Mouse (Mus musculus): ENCODE data around the gene Slc16a6. TPM values are rescaled to one million over a fixed set of nuclear protein-coding genes. Genes with fewer than 3 reads are reported as not detected.

The Slc16a6 gene
- total and polyA plus RNA-seq, 2 experiments, result 1.4 to 2.2 TPM

GRCm38 (mm10) chr11:109422263-109422662 lies 51.1 kb downstream of the Slc16a6 start:
- TF ChIP-seq POLR2A (IDR thresholded peaks at IDR 0.05; ENCODE audit: extremely low read depth, insufficient read depth, low read length), result no peak
- TF ChIP-seq CTCF (IDR thresholded peaks at IDR 0.05; ENCODE audit: low read depth, low read length), result no peak
- Histone ChIP-seq H3K9ac (ENCODE audit: low read depth, low read length) (no peak overlapping the region), H3K4me3 (ENCODE audit: insufficient read depth, low read depth, low read length) (no peak overlapping the region), H3K4me1 (ENCODE audit: control insufficient read depth, insufficient read depth, low read length) (peaks cover 2% of the 10 kb centered on the region; the same call in 1 of the 2 replicates), H3K36me3 (ENCODE audit: control insufficient read depth, insufficient read depth, low read length) (no peaks in the 10 kb centered on the region), H3K27ac (replicated peaks; ENCODE audit: insufficient read depth, low read depth, low read length) (no peak overlapping the region), H3K27me3 (ENCODE audit: control insufficient read depth, insufficient read depth, low read length) (no peaks in the 10 kb centered on the region), H3K79me2 (ENCODE audit: control insufficient read depth, insufficient read depth, low read length) (no peaks in the 10 kb centered on the region)
- 97% methylated on average over 4 of the region's 4 CpGs for WGBS
- no peak for DNase-seq (ENCODE audit: extremely low read depth, low read depth, low spot score)

- no peak overlapping the region for H3K27ac ChIP-seq (replicated peaks; ENCODE audit: insufficient read depth, low read depth, low read length)
- peaks cover under 1% of the 10 kb centered on the region; the same call in 1 of the 2 replicates for H3K4me1 ChIP-seq (ENCODE audit: control insufficient read depth, insufficient read depth, low read length)
- H3K9ac ChIP-seq (ENCODE audit: low read depth, low read length), result no peak overlapping the region
- H3K27me3 ChIP-seq (ENCODE audit: control insufficient read depth, insufficient read depth, low read length), result no peaks in the 10 kb centered on the region
- WGBS, result 84% methylated on average over 5 of the region's 5 CpGs
- H3K36me3 ChIP-seq (ENCODE audit: control insufficient read depth, insufficient read depth, low read length), result no peaks in the 10 kb centered on the region
- no peak for DNase-seq (ENCODE audit: extremely low read depth, low read depth, low spot score)
- no peak overlapping the region for H3K4me3 ChIP-seq (ENCODE audit: insufficient read depth, low read depth, low read length)
- no peaks in the 10 kb centered on the region for H3K79me2 ChIP-seq (ENCODE audit: control insufficient read depth, insufficient read depth, low read length)
- TF ChIP-seq CTCF (IDR thresholded peaks at IDR 0.05; ENCODE audit: low read depth, low read length) (no peak), POLR2A (IDR thresholded peaks at IDR 0.05; ENCODE audit: extremely low read depth, insufficient read depth, low read length) (no peak)
Observed at GRCm38 (mm10) chr11:109421205-109421604, 52.2 kb downstream of the Slc16a6 start.

GRCm38 (mm10) chr11:109420567-109420962 lies 52.8 kb downstream of the Slc16a6 start:
- H3K9ac ChIP-seq (ENCODE audit: low read depth, low read length), result no peak overlapping the region
- DNase-seq (ENCODE audit: extremely low read depth, low read depth, low spot score), result no peak
- TF ChIP-seq CTCF (IDR thresholded peaks at IDR 0.05; ENCODE audit: low read depth, low read length), result no peak
- no peak for TF ChIP-seq POLR2A (IDR thresholded peaks at IDR 0.05; ENCODE audit: extremely low read depth, insufficient read depth, low read length)
- WGBS, result 91% methylated on average over 14 of the region's 14 CpGs
- H3K27me3 ChIP-seq (ENCODE audit: control insufficient read depth, insufficient read depth, low read length), result no peaks in the 10 kb centered on the region
- no peaks in the 10 kb centered on the region for H3K79me2 ChIP-seq (ENCODE audit: control insufficient read depth, insufficient read depth, low read length)
- H3K4me3 ChIP-seq (ENCODE audit: insufficient read depth, low read depth, low read length), result no peak overlapping the region
- no peaks in the 10 kb centered on the region for H3K36me3 ChIP-seq (ENCODE audit: control insufficient read depth, insufficient read depth, low read length)
- no peak overlapping the region for H3K27ac ChIP-seq (replicated peaks; ENCODE audit: insufficient read depth, low read depth, low read length)
- no peaks in the 10 kb centered on the region for H3K4me1 ChIP-seq (ENCODE audit: control insufficient read depth, insufficient read depth, low read length)

GRCm38 (mm10) chr11:109419961-109420566 lies 53.3 kb downstream of the Slc16a6 start:
- no peak overlapping the region for H3K9ac ChIP-seq (ENCODE audit: low read depth, low read length)
- no peak for DNase-seq (ENCODE audit: extremely low read depth, low read depth, low spot score)
- WGBS, result 68% methylated on average over 16 of the region's 16 CpGs
- no peaks in the 10 kb centered on the region for H3K4me1 ChIP-seq (ENCODE audit: control insufficient read depth, insufficient read depth, low read length)
- TF ChIP-seq CTCF (IDR thresholded peaks at IDR 0.05; ENCODE audit: low read depth, low read length) (no peak), POLR2A (IDR thresholded peaks at IDR 0.05; ENCODE audit: extremely low read depth, insufficient read depth, low read length) (no peak)
- no peaks in the 10 kb centered on the region for H3K27me3 ChIP-seq (ENCODE audit: control insufficient read depth, insufficient read depth, low read length)
- H3K79me2 ChIP-seq (ENCODE audit: control insufficient read depth, insufficient read depth, low read length), result no peaks in the 10 kb centered on the region
- H3K4me3 ChIP-seq (ENCODE audit: insufficient read depth, low read depth, low read length), result no peak overlapping the region
- H3K36me3 ChIP-seq (ENCODE audit: control insufficient read depth, insufficient read depth, low read length), result no peaks in the 10 kb centered on the region
- H3K27ac ChIP-seq (replicated peaks; ENCODE audit: insufficient read depth, low read depth, low read length), result no peak overlapping the region

GRCm38 (mm10) chr11:109419461-109419860 lies 53.9 kb downstream of the Slc16a6 start:
- DNase-seq (ENCODE audit: extremely low read depth, low read depth, low spot score), result no peak
- no peak overlapping the region for H3K27ac ChIP-seq (replicated peaks; ENCODE audit: insufficient read depth, low read depth, low read length)
- H3K4me1 ChIP-seq (ENCODE audit: control insufficient read depth, insufficient read depth, low read length), result no peaks in the 10 kb centered on the region

GRCm38 (mm10) chr11:109417472-109418040 lies 55.8 kb downstream of the Slc16a6 start:
- Histone ChIP-seq H3K4me1 (ENCODE audit: control insufficient read depth, insufficient read depth, low read length) (no peaks in the 10 kb centered on the region), H3K27ac (replicated peaks; ENCODE audit: insufficient read depth, low read depth, low read length) (no peak overlapping the region), H3K36me3 (ENCODE audit: control insufficient read depth, insufficient read depth, low read length) (no peaks in the 10 kb centered on the region), H3K9ac (ENCODE audit: low read depth, low read length) (no peak overlapping the region), H3K79me2 (ENCODE audit: control insufficient read depth, insufficient read depth, low read length) (no peaks in the 10 kb centered on the region), H3K27me3 (ENCODE audit: control insufficient read depth, insufficient read depth, low read length) (no peaks in the 10 kb centered on the region), H3K4me3 (ENCODE audit: insufficient read depth, low read depth, low read length) (no peak overlapping the region)
- DNase-seq (ENCODE audit: extremely low read depth, low read depth, low spot score), result no peak
- TF ChIP-seq POLR2A (IDR thresholded peaks at IDR 0.05; ENCODE audit: extremely low read depth, insufficient read depth, low read length) (no peak), CTCF (IDR thresholded peaks at IDR 0.05; ENCODE audit: low read depth, low read length) (no peak)
- WGBS, result 77% methylated on average over 9 of the region's 9 CpGs

More at GRCm38 (mm10) chr11:109419461-109419860, 53.9 kb downstream of the Slc16a6 start:
- Histone ChIP-seq H3K79me2 (ENCODE audit: control insufficient read depth, insufficient read depth, low read length) (no peaks in the 10 kb centered on the region), H3K27me3 (ENCODE audit: control insufficient read depth, insufficient read depth, low read length) (no peaks in the 10 kb centered on the region), H3K36me3 (ENCODE audit: control insufficient read depth, insufficient read depth, low read length) (no peaks in the 10 kb centered on the region), H3K9ac (ENCODE audit: low read depth, low read length) (no peak overlapping the region), H3K4me3 (ENCODE audit: insufficient read depth, low read depth, low read length) (no peak overlapping the region)
- WGBS, result 24% methylated on average over 4 of the region's 4 CpGs
- TF ChIP-seq POLR2A (IDR thresholded peaks at IDR 0.05; ENCODE audit: extremely low read depth, insufficient read depth, low read length), result no peak
- TF ChIP-seq CTCF (IDR thresholded peaks at IDR 0.05; ENCODE audit: low read depth, low read length), result no peak

Data from liver, adult 2 months (tissue).